Mouse (Mus musculus): ENCODE data around the gene Uty. TPM values are rescaled to one million over a fixed set of nuclear protein-coding genes. Genes with fewer than 3 reads are reported as not detected.

The Uty gene
- polyA plus RNA-seq, 1 experiment from 2014 or later, result 8.3 TPM

Other genes with a start within 250 kb of the Uty start
- 21.8 and 23.7 TPM in 2 replicates for gene Eif2s3y, start 235.2 kb downstream of the Uty start, polyA plus RNA-seq (2015; fragmentation: Nextera tagmentation; extraction: Ambion mirVana)
- gene Ddx3y, start 40.9 kb upstream of the Uty start, polyA plus RNA-seq (2015; fragmentation: Nextera tagmentation; extraction: Ambion mirVana), result 22.4 and 22.6 TPM in 2 replicates
- gene Usp9y, start 214.0 kb upstream of the Uty start, polyA plus RNA-seq (2015; fragmentation: Nextera tagmentation; extraction: Ambion mirVana), result not detected in 2 replicates

All from limb, embryonic 15.5 days (tissue).